Mouse (Mus musculus) forebrain, embryonic 13.5 days (tissue): ENCODE measurements at regions not wholly inside any gene's neighbourhood (a gene's known extent, or its start where the extent isn't known, plus 50 kb on each side); places are given as distances from the start of the nearest gene placed in this dataset.

Source experiments
- ATAC-seq: fragments of 200-750 bp; cut with Nextera tagmentation; 2 replicates; pipeline ENCODE4 v1.8.0; 2017
- H3K27ac ChIP-seq: fragments of 300-500 bp; sonication (generic); 2 replicates; pipeline ENCODE4 v1.5.1; 2015; ENCODE audit warnings: inconsistent platforms, mild to moderate bottlenecking, moderate library complexity
- H3K27me3 ChIP-seq: fragments of 300-500 bp; sonication (generic); 2 replicates; pipeline ENCODE4 v1.6.1; 2015; ENCODE audit warnings: mild to moderate bottlenecking, inconsistent platforms
- H3K36me3 ChIP-seq: fragments of 300-500 bp; sonication (generic); 2 replicates; pipeline ENCODE4 v1.6.1; 2015; ENCODE audit warnings: mild to moderate bottlenecking, inconsistent platforms; ENCODE audit not compliant: poor library complexity, severe bottlenecking
- H3K4me1 ChIP-seq: fragments of 300-500 bp; sonication (generic); 2 replicates; pipeline ENCODE4 v1.6.1; 2015; ENCODE audit warnings: inconsistent platforms
- H3K4me2 ChIP-seq: fragments of 300-500 bp; sonication (generic); 2 replicates; pipeline ENCODE4 v1.6.1; 2015; ENCODE audit warnings: inconsistent platforms, mild to moderate bottlenecking, moderate library complexity
- H3K4me3 ChIP-seq: fragments of 300-500 bp; sonication (generic); 2 replicates; pipeline ENCODE4 v1.5.1; 2015; ENCODE audit warnings: mild to moderate bottlenecking, inconsistent platforms
- H3K9ac ChIP-seq: fragments of 300-500 bp; sonication (generic); 2 replicates; pipeline ENCODE4 v1.6.1; 2015; ENCODE audit warnings: mild to moderate bottlenecking, inconsistent platforms
- H3K9me3 ChIP-seq: fragments of 300-500 bp; sonication (generic); replicated peaks from 2 replicates; pipeline ENCODE4 v1.6.1; 2016; ENCODE audit warnings: inconsistent platforms
- WGBS: fragments of 180-500 bp; shearing (Covaris S2); methylation state at CpG from one replicate; pipeline ENCODE4 v1.1.7; 2015; 5-methylcytosine and 5-hydroxymethylcytosine counted together

- Histone ChIP-seq H3K9ac (no peak overlapping the region), H3K9me3 (no peaks in the 10 kb centered on the region), H3K36me3 (no peaks in the 10 kb centered on the region), H3K4me2 (no peak overlapping the region), H3K4me3 (no peak overlapping the region), H3K27ac (no peak overlapping the region), H3K4me1 (no peaks in the 10 kb centered on the region), H3K27me3 (no peaks in the 10 kb centered on the region)
- 90% methylated on average over 4 of the region's 4 CpGs for WGBS
- ATAC-seq, result no peak
These were observed 78.7 kb upstream of the Slc25a36 start for GRCm38 (mm10) chr9:97189646-97190045.

GRCm38 (mm10) chr9:97188616-97189330, 77.8 kb upstream of the Slc25a36 start:
- 87% methylated on average over 7 of the region's 7 CpGs for WGBS
- H3K9me3 ChIP-seq, result no peaks in the 10 kb centered on the region

DNA sequence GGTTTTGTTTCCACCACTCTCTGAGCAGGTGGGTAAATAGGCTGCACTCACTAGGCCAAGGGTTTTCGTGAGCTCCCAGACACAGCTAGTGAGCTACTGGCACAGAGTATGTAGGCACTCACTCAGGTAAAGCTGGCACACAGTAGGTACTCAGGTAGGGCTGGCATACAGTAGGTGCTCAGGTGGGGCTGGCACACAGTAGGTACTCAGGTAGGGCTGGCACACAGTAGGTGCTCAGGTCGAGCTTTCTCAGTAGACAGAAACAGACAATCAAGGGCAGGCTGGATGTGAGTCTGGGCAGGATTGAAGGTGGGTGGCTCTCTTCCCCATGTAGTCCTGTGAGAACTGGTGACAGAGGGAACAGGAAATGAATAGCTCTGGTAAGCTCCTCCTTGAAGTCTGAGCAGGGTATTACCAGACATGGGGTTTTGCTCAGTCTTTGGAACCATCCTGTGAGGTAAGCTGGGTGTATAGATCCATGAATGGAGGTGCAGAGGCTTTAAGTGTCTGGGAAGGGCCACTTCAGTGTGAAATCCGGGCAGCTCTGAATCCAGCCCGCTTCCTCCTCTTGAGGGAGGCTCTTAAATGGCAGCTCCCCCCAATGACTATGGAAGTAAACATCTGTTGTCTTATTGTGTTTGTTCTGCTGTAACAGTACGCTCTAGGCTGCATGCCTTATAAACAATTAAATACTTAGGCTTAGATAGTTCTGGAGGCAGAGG, 62.4 kb upstream of the Slc25a36 start:
- Histone ChIP-seq H3K27ac (no peak overlapping the region), H3K36me3 (no peaks in the 10 kb centered on the region), H3K4me2 (no peak overlapping the region), H3K4me3 (no peak overlapping the region), H3K9me3 (no peaks in the 10 kb centered on the region), H3K4me1 (no peaks in the 10 kb centered on the region), H3K9ac (no peak overlapping the region), H3K27me3 (no peaks in the 10 kb centered on the region)
- no peak for ATAC-seq
- WGBS, result 78% methylated on average over 5 of the region's 5 CpGs

More at GRCm38 (mm10) chr9:97188616-97189330, 77.8 kb upstream of the Slc25a36 start:
- Histone ChIP-seq H3K36me3 (no peaks in the 10 kb centered on the region), H3K27me3 (no peaks in the 10 kb centered on the region), H3K27ac (no peak overlapping the region), H3K4me2 (no peak overlapping the region), H3K9ac (no peak overlapping the region), H3K4me3 (no peak overlapping the region), H3K4me1 (no peaks in the 10 kb centered on the region)
- ATAC-seq, result no peak

DNA sequence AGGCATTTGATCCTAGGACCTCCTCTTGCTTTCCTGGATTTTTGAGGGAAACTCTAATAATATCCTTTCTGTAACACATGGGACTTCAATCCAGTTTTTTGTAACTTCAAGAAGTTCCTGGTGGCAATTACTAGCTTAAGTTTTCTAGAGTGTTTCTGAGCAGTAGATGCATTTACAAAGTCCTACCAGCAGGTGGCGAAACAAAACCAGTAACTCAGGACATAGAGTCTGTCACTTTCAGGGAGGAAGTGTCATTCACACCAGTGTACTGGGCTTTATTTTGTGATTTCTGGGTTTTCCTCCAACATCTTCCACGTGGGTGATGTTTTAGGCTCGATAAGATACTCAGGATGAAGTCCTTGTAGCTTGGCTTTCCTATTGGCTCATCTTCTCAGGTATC, 61.1 kb upstream of the Slc25a36 start:
- ATAC-seq, result no peak
- H3K27me3 ChIP-seq, result no peaks in the 10 kb centered on the region
- no peak overlapping the region for H3K4me3 ChIP-seq
- no peaks in the 10 kb centered on the region for H3K9me3 ChIP-seq
- no peaks in the 10 kb centered on the region for H3K36me3 ChIP-seq
- no peaks in the 10 kb centered on the region for H3K4me1 ChIP-seq
- WGBS, result 8% methylated on average over 3 of the region's 3 CpGs
- no peak overlapping the region for H3K27ac ChIP-seq
- no peak overlapping the region for H3K9ac ChIP-seq
- no peak overlapping the region for H3K4me2 ChIP-seq

DNA sequence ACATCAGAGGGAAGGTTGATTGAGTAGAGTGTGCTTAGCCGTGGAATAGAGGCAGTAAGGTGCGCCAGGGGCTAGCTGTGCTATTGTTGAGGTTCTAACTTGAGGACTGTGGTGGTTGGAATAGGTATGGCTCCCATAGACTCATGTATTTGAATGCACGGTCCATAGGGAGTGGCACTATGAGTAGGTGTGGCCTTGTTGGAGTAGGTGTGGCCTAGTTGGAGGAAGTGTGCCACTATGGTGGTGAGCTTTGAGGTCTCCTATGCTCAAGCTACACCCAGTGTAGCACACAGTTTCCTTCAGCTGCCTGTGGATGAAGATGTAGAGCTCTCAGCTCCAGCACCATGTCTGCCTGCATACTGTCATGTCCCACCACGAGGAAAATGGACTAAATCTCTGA, 60.5 kb upstream of the Slc25a36 start:
- H3K4me3 ChIP-seq, result no peak overlapping the region
- no peak overlapping the region for H3K9ac ChIP-seq
- no peaks in the 10 kb centered on the region for H3K9me3 ChIP-seq
- ATAC-seq, result no peak
- no peaks in the 10 kb centered on the region for H3K4me1 ChIP-seq
- no peaks in the 10 kb centered on the region for H3K36me3 ChIP-seq
- H3K27me3 ChIP-seq, result no peaks in the 10 kb centered on the region
- H3K4me2 ChIP-seq, result no peak overlapping the region
- WGBS, result 93% methylated on average over 4 of the region's 4 CpGs
- H3K27ac ChIP-seq, result no peak overlapping the region

GRCm38 (mm10) chr9:97170836-97171235, 59.9 kb upstream of the Slc25a36 start:
- no peaks in the 10 kb centered on the region for H3K36me3 ChIP-seq
- no peak overlapping the region for H3K9ac ChIP-seq
- ATAC-seq, result no peak
- no peaks in the 10 kb centered on the region for H3K27me3 ChIP-seq
- no peaks in the 10 kb centered on the region for H3K4me1 ChIP-seq
- 37% methylated on average over 1 of the region's 1 CpGs for WGBS
- H3K27ac ChIP-seq, result no peak overlapping the region
- no peak overlapping the region for H3K4me2 ChIP-seq
- H3K9me3 ChIP-seq, result no peaks in the 10 kb centered on the region
- no peak overlapping the region for H3K4me3 ChIP-seq

- Histone ChIP-seq H3K9ac (no peak overlapping the region), H3K4me2 (no peak overlapping the region), H3K4me1 (no peaks in the 10 kb centered on the region), H3K27ac (no peak overlapping the region), H3K4me3 (no peak overlapping the region), H3K9me3 (no peaks in the 10 kb centered on the region), H3K27me3 (no peaks in the 10 kb centered on the region), H3K36me3 (no peaks in the 10 kb centered on the region)
- WGBS, result 50% methylated on average over 2 of the region's 2 CpGs
- ATAC-seq, result no peak
These were observed 51.5 kb upstream of the Slc25a36 start for GRCm38 (mm10) chr9:97162465-97162864.
